Mouse (Mus musculus) erythroblast, embryonic 14.5 days (primary cell): ENCODE results near the gene Ptprg. TPM values are rescaled to one million over a fixed set of nuclear protein-coding genes. Genes with fewer than 3 reads are reported as not detected.

Experiments used
- H3K27me3 ChIP-seq: 2 replicates; pipeline ENCODE4 v1.6.1; 2012; ENCODE audit warnings: inconsistent platforms; ENCODE audit not compliant: control insufficient read depth
- H3K36me3 ChIP-seq: 2 replicates; pipeline ENCODE4 v1.6.1; 2012; ENCODE audit warnings: mild to moderate bottlenecking, inconsistent platforms; ENCODE audit not compliant: control insufficient read depth
- H3K4me1 ChIP-seq: 2 replicates; pipeline ENCODE4 v1.6.1; 2012; ENCODE audit warnings: inconsistent platforms; ENCODE audit not compliant: control insufficient read depth
- H3K4me3 ChIP-seq: replicated peaks from 2 replicates; pipeline ENCODE3; 2012; ENCODE audit warnings: moderate library complexity, mild to moderate bottlenecking, inconsistent platforms
- H3K9me3 ChIP-seq: 2 replicates; pipeline ENCODE4 v1.6.1; 2012; ENCODE audit warnings: low read length, inconsistent platforms, mixed read lengths; ENCODE audit not compliant: control insufficient read depth
- GATA1 ChIP-seq: IDR thresholded peaks from 2 replicates; pipeline ENCODE4 v1.6.1; 2012; ENCODE audit warnings: low read length, inconsistent platforms, mixed read lengths
- TAL1 ChIP-seq: IDR thresholded peaks from 3 replicates; pipeline ENCODE4 v1.6.1; 2012; ENCODE audit warnings: low read length, inconsistent platforms, mixed read lengths
- polyA plus RNA-seq: library from polyadenylated mRNA; stranded (reverse); fragments of >175 nt; gene quantifications from 2 replicates; pipeline ENCODE4 v1.2.3, GENCODE M21; 2012

Ptprg gene
- polyA plus RNA-seq, 1 experiment, result not detected

- Histone ChIP-seq H3K4me3 (no peak overlapping the region), H3K27me3 (no peaks in the 10 kb centered on the region)
Measured at GRCm38 (mm10) chr14:11578492-11578967, 25.2 kb downstream of the Ptprg start.

GRCm38 (mm10) chr14:11579950-11580349, 26.6 kb downstream of the Ptprg start:
- Histone ChIP-seq H3K36me3 (no peaks in the 10 kb centered on the region), H3K4me3 (no peak overlapping the region), H3K9me3 (no peaks in the 10 kb centered on the region), H3K4me1 (no peaks in the 10 kb centered on the region), H3K27me3 (no peaks in the 10 kb centered on the region)
- TF ChIP-seq TAL1 (no peak), GATA1 (no peak)

More at GRCm38 (mm10) chr14:11578492-11578967, 25.2 kb downstream of the Ptprg start:
- Histone ChIP-seq H3K9me3 (no peaks in the 10 kb centered on the region), H3K36me3 (no peaks in the 10 kb centered on the region), H3K4me1 (no peaks in the 10 kb centered on the region)
- TF ChIP-seq TAL1 (no peak), GATA1 (no peak)

- H3K27me3 ChIP-seq, result no peaks in the 10 kb centered on the region
- H3K36me3 ChIP-seq, result no peaks in the 10 kb centered on the region
- H3K9me3 ChIP-seq, result no peaks in the 10 kb centered on the region; the same call in 1 of the 2 replicates
- no peaks in the 10 kb centered on the region for H3K4me1 ChIP-seq
- TF ChIP-seq GATA1 (no peak), TAL1 (no peak)
- H3K4me3 ChIP-seq, result no peak overlapping the region
Measured at GRCm38 (mm10) chr14:11584263-11584662, 30.9 kb downstream of the Ptprg start.

- Histone ChIP-seq H3K4me1 (no peaks in the 10 kb centered on the region), H3K27me3 (no peaks in the 10 kb centered on the region), H3K9me3 (no peaks in the 10 kb centered on the region; the same call in 1 of the 2 replicates), H3K36me3 (no peaks in the 10 kb centered on the region), H3K4me3 (no peak overlapping the region)
- no peak for TF ChIP-seq GATA1
- no peak for TF ChIP-seq TAL1
Measured at GRCm38 (mm10) chr14:11584929-11585633, 31.7 kb downstream of the Ptprg start.

- H3K27me3 ChIP-seq, result no peaks in the 10 kb centered on the region
- H3K36me3 ChIP-seq, result no peaks in the 10 kb centered on the region
- H3K4me1 ChIP-seq, result no peaks in the 10 kb centered on the region
- TF ChIP-seq TAL1 (no peak), GATA1 (no peak)
- H3K9me3 ChIP-seq, result no peaks in the 10 kb centered on the region; the same call in 1 of the 2 replicates
- no peak overlapping the region for H3K4me3 ChIP-seq
Measured at GRCm38 (mm10) chr14:11590387-11590786, 37.1 kb downstream of the Ptprg start.

- H3K4me3 ChIP-seq, result no peak overlapping the region
- no peaks in the 10 kb centered on the region for H3K36me3 ChIP-seq
- H3K27me3 ChIP-seq, result no peaks in the 10 kb centered on the region
- TF ChIP-seq GATA1 (no peak), TAL1 (no peak)
- no peaks in the 10 kb centered on the region for H3K4me1 ChIP-seq
- no peaks in the 10 kb centered on the region; the same call in 1 of the 2 replicates for H3K9me3 ChIP-seq
Measured at GRCm38 (mm10) chr14:11592650-11593049, 39.3 kb downstream of the Ptprg start.

GRCm38 (mm10) chr14:11594336-11594735, 41.0 kb downstream of the Ptprg start:
- no peak for TF ChIP-seq GATA1
- no peak for TF ChIP-seq TAL1
- H3K4me3 ChIP-seq, result no peak overlapping the region
- no peaks in the 10 kb centered on the region for H3K4me1 ChIP-seq
- no peaks in the 10 kb centered on the region for H3K36me3 ChIP-seq
- H3K27me3 ChIP-seq, result no peaks in the 10 kb centered on the region
- H3K9me3 ChIP-seq, result no peaks in the 10 kb centered on the region

GRCm38 (mm10) chr14:11604133-11604865, 51.0 kb downstream of the Ptprg start:
- no peaks in the 10 kb centered on the region for H3K4me1 ChIP-seq
- no peaks in the 10 kb centered on the region for H3K36me3 ChIP-seq
- H3K4me3 ChIP-seq, result no peak overlapping the region
- no peaks in the 10 kb centered on the region for H3K27me3 ChIP-seq
- TF ChIP-seq GATA1 (no peak), TAL1 (no peak)
- no peaks in the 10 kb centered on the region for H3K9me3 ChIP-seq

GRCm38 (mm10) chr14:11608366-11608765, 55.0 kb downstream of the Ptprg start:
- no peaks in the 10 kb centered on the region for H3K27me3 ChIP-seq
- no peak for TF ChIP-seq GATA1
- TF ChIP-seq TAL1, result no peak
- H3K9me3 ChIP-seq, result no peaks in the 10 kb centered on the region
- no peaks in the 10 kb centered on the region for H3K36me3 ChIP-seq
- no peaks in the 10 kb centered on the region for H3K4me1 ChIP-seq
- no peak overlapping the region for H3K4me3 ChIP-seq
